Mouse (Mus musculus): ENCODE measurements at regions not wholly inside any gene's neighbourhood (a gene's known extent, or its start where the extent isn't known, plus 50 kb on each side); places are given as distances from the start of the nearest gene placed in this dataset.

DNA sequence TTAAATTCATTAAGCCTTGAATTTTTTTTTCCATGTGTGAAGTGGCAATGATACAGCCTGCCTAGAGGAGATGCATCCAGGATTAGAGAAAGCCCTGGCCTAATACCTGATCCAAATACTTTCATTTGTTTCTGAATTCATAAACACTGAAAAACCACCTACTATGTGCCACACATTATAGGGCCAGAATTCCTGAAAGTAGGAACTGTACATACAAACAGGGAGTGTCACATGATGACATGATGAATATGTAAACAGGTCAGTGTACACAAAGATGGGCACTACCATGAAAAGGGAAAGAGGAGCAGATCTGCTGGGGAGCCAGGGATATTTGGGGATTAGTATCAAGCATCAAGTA is 244.9 kb downstream of the Clic5 start:
- TF ChIP-seq CTCF (IDR thresholded peaks at IDR 0.05; ENCODE audit: low read depth, low read length) (no peak), POLR2A (IDR thresholded peaks at IDR 0.05; ENCODE audit: extremely low read depth, insufficient read depth, low read length) (no peak)

Measured in liver, adult 2 months (tissue).